Mouse (Mus musculus) lung, postnatal 4 days (tissue): ENCODE results near the gene Slit3.

Experiments
- DNase-seq, 2 experiments: peaks; one replicate each; pipeline ENCODE4 v3.0.0; 2021

Gene Slit3

GRCm38 (mm10) chr11:35315449-35316028, 194.5 kb downstream of the Slit3 start:
- DNase-seq, result no peak

DNA sequence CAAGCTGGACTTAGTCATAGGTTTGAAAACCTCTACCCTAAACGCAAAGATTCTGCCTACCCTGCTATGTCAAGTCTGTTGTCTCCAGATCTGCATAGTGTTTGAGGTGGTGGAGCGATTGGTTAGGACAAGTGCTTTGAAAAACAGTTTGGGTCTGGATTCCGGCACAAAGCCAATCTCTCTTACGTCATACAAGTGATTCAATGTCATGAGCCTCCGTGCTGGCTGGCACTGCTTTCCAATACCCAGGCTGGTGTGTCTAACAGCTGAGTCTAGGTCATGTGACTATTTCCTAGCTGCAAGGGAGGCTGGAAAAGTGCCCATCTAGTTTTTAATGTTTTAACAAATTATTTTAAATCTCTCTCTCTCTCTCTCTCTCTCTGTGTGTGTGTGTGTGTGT, 196.2 kb downstream of the Slit3 start:
- no peak for DNase-seq

GRCm38 (mm10) chr11:35317775-35318432, 196.9 kb downstream of the Slit3 start:
- no peak for DNase-seq

GRCm38 (mm10) chr11:35318433-35319020, 197.5 kb downstream of the Slit3 start:
- no peak for DNase-seq

GRCm38 (mm10) chr11:35320518-35320917, 199.5 kb downstream of the Slit3 start:
- DNase-seq, result no peak

GRCm38 (mm10) chr11:35324397-35324796, 203.4 kb downstream of the Slit3 start:
- DNase-seq, result no peak

DNA sequence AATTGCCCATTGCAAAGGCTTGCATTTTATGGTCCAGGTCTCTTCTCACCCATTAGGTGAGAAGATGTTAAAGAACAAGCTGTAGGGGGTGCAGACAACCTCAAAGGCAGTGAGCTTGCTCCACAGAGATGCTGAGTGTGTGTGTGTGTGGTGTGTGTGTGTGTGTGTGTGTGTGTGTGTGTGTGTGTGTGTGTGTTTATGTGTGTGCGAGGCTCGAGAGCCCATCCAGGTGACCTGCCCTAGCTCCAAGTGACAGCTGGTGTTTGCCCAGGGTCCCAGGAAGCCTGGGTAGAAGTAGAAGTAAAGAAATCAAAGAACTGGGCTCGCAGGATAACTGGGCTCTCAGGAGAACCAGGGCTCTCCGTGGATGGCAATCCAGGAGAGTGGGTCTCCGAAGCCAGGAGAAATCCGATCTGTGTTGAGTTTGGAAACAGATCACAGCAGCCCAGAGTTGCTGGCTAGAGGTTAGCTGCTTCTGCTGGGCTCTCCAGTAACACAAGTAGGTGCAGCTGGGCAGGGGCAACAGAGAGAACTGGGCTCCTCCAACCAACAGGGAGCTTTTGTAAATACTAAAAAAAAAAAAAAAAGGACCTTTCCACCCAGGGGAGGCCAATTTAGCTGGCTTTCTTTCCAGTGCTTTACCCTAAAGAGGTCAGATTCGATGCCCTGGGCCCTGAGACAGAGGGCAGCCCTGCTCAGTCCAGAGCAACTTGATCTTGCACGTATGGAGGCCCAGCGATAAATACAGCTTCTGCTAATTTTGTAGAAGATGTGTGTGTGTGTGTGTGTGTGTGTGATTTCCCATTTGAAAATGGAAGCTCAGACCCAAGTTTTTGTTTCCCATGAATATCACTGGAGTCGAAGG, 204.3 kb downstream of the Slit3 start:
- DNase-seq, result no peak

DNA sequence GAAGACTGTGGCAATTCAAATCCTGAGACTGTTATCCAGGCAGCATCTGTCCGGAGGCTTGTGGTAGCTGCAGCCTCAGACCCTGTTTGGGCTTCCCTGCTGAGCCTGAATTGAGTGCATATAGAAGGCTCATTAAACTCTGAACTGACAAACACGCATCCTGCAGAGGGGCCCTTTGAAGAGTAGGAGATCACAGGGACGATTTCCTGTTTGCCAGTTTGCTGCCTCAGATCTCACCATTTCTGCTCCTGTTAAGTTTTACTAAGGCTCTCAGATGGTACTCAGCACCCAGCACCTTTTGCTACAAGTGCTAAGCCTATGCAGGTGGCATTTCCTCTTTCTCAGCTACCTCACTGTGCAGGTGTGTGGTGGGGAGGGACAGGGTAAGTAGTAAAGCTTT, 205.3 kb downstream of the Slit3 start:
- no peak for DNase-seq

DNA sequence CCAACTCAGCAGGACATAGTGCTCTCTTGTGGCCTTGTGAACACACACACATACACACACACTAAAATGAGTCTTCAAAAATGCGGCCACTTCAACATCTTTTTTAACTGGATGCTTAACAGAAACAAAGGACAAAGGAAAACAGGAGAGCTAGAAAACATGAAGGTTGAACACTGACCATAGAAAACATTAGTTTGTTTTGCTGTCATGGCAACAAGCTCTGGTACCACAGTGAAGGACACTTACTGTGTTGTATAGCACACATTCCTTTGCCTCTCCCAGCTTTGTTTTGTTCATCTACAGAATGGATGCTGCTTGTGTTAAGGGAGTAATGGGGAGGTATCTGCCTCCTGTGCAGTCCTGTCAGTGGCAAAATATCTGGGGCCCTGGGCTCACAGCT, 206.9 kb downstream of the Slit3 start:
- no peak for DNase-seq

- DNase-seq, result no peak
Observed at GRCm38 (mm10) chr11:35331476-35331875, 210.5 kb downstream of the Slit3 start.

DNA sequence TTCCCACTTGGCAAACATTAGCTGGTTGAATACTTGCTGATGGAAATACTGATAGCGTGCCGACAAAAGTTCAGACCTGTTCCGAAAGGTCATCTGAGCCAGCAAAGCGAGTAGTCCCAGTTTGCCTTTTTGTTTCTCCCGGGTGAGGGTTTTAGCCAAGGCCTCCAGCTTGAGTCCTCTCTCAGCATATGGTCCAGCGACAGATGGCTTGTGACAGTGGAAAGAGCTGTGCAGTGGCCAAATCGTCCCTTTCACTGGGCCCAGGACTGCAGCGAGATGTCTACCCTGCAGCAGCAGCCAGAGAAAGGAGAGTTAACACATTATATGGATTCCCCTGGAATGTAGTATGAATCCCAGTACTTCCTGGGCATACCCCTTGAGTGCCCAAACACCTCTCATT, 215.5 kb downstream of the Slit3 start:
- DNase-seq, result no peak

- no peak for DNase-seq
Observed at GRCm38 (mm10) chr11:35337493-35337892, 216.5 kb downstream of the Slit3 start.

GRCm38 (mm10) chr11:35337927-35338819, 217.1 kb downstream of the Slit3 start:
- no peak for DNase-seq

GRCm38 (mm10) chr11:35340752-35341151, 219.7 kb downstream of the Slit3 start:
- DNase-seq, result no peak

- DNase-seq, result no peak
Observed at GRCm38 (mm10) chr11:35342486-35342885, 221.5 kb downstream of the Slit3 start.

GRCm38 (mm10) chr11:35345696-35346480, 224.9 kb downstream of the Slit3 start:
- no peak for DNase-seq

DNA sequence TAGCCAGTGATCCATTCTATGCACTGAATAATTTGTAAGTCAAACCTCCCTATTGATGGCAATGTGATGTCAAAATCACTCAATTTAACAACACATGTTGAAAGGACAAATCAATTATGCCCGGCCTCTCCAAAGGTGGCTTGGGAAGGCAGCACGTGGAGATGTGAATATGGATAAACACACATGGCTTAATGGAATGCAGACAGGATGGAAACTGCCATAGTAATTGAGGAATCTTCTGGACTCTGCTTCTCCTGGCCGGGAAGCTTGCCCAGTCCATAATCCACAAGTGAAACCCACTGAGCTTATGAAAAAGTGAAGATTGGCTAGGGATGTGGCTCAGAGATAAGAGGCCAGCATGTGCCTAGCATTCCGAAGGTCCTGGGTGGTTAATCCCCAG, 227.1 kb downstream of the Slit3 start:
- no peak for DNase-seq

DNA sequence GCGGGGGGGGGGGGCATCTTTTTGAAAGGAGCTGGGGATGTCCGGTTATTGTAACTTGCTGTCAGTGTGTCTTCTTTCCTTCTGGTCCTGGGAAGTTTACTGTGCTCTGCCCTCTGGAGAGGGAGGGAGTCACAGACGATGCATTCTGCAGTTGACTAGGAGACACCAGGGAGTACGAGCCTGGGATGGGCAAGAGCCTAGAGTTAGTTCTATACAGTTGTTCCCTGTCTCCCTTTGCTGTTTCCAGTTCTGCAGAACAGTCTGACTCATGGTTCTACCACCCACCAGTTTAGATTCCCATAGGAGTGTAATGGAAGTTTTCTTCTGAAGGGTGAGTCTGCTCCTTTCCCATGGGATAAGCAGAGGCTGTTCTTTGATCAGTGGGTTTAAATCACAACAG, 229.9 kb downstream of the Slit3 start:
- DNase-seq, result no peak

- DNase-seq, result no peak
Observed at GRCm38 (mm10) chr11:35351376-35351775, 230.4 kb downstream of the Slit3 start.

DNA sequence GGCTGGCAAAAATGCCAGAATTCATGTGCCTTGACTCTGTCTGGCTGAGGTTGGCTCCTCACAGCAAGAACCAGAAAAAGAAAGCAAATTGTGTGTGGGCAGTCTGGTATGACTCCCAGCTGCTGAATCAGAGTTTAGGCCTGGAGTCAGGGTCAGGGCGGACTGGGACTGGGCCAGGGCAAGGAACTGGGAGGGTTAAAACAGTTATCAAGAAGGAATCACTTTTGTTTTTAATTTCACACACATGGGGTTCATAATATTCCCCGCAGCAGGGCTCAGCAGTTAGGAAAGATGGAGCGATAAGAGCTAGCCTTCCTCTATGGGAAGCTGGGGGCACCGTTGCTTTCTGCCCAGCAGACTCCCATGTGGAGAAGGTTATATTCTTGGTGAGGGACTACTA, 234.8 kb downstream of the Slit3 start:
- no peak for DNase-seq

DNA sequence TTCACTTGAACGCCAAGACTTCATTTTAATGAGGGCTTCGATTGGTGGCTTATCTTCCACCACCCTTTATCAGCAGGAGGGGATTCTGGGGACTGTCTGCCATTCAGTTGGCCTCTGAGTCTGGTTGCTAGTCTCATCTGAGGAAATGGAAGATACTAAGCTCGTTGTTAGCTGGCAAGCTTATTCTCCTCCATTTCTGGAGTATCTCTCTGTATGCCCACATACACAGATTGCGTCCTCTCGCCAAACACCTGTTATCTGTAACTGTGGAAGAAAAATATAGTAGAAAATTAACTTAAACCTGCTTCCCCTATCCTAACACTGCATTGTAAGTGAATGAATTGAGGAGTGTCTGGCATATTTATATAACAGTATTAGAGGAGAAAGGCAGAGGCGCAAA, 240.0 kb downstream of the Slit3 start:
- DNase-seq, result no peak

- no peak for DNase-seq
Observed at GRCm38 (mm10) chr11:35362975-35363374, 242.0 kb downstream of the Slit3 start.
